ENCODE assay signal across 18 mouse cellular contexts in genomic region chr6:55755491-55755890, GRCm38 (mm10).
"Had no signal": no experiment of that assay in that cellular context is flagged by ENCODE, and none has a peak within 500 bp of the region (broad histone marks: within the 10 kb centered on the region; RNA-seq: fewer than 3 reads in every experiment).

No protein-coding gene starts in this region.

- H3K4me2 ChIP-seq: liver, embryonic 13.5 days; midbrain, embryonic 11.5 days; midbrain, embryonic 15.5 days; neural tube, embryonic 15.5 days had no signal

- H3K36me3 ChIP-seq: liver, embryonic 13.5 days; midbrain, embryonic 15.5 days; neural tube, embryonic 15.5 days had no signal

- H3K27me3 ChIP-seq: liver, embryonic 13.5 days; midbrain, embryonic 15.5 days; neural tube, embryonic 15.5 days had no signal

- ATAC-seq: midbrain, embryonic 15.5 days had no signal

- H3K4me3 ChIP-seq: layer of hippocampus, adult 2 months; liver, embryonic 13.5 days; midbrain, embryonic 15.5 days; myocyte; neural tube, embryonic 15.5 days had no signal

- DNase-seq: kidney, adult 2 months; kidney, postnatal 25 days; liver, embryonic 13.5 days; lung, adult 2 months; lung, postnatal 14 days; lung, postnatal 4 days; right cerebral cortex, adult 18-20 months; right cerebral cortex, postnatal 14 days; right cerebral cortex, postnatal 4 days; thymus, adult 2 months; thymus, postnatal 14 days had no signal

- H3K9ac ChIP-seq: liver, embryonic 13.5 days; midbrain, embryonic 15.5 days; neural tube, embryonic 15.5 days had no signal

- H3K9me3 ChIP-seq: liver, embryonic 13.5 days; midbrain, embryonic 15.5 days; neural tube, embryonic 15.5 days had no signal

- H3K4me1 ChIP-seq: liver, embryonic 13.5 days; midbrain, embryonic 15.5 days had no signal

- H3K27ac ChIP-seq: kidney, postnatal 0 days; layer of hippocampus, adult 2 months; liver, embryonic 13.5 days; midbrain, embryonic 15.5 days; stomach, postnatal 0 days had no signal
